Mouse (Mus musculus) spleen, adult 2 months (tissue): ENCODE data around the gene Hba-a1.

Experiments used
- CTCF ChIP-seq: fragments of 200-500 bp; IDR thresholded peaks from 2 replicates; pipeline ENCODE4 v1.5.1; 2011; ENCODE audit warnings: mild to moderate bottlenecking, inconsistent platforms; ENCODE audit not compliant: insufficient read depth, insufficient read length, insufficient replicate concordance; ENCODE audit errors: extremely low read depth
- POLR2A ChIP-seq: fragments of 200-500 bp; IDR thresholded peaks from 2 replicates; pipeline ENCODE4 v1.6.1; 2011; ENCODE audit warnings: low read depth, low read length, inconsistent platforms

- TF ChIP-seq CTCF (peak; percentile 30; the same call in 1 of the 2 replicates), POLR2A (no peak)
These were observed 46.5 kb upstream of the Hba-a1 start for GRCm38 (mm10) chr11:32236712-32237410.
